Mouse (Mus musculus): Measurements from ENCODE around the gene Agbl1. TPM values are rescaled to one million over a fixed set of nuclear protein-coding genes. Genes with fewer than 3 reads are reported as not detected.

The Agbl1 gene
- total and polyA plus RNA-seq, 3 experiments, result 0.08 to 0.21 (median 0.11) TPM

- H3K4me1 ChIP-seq (ENCODE audit: control insufficient read depth, insufficient read depth, low read length), result no peaks in the 10 kb centered on the region
- H3K4me3 ChIP-seq, result no peak overlapping the region
- intact Hi-C loops (cut with DNase I), result loop anchor here (1.0 to 2.0 kb wide), 2 partner anchors 548 to 1033 kb away; no protein-coding TSS in a partner anchor
- no peaks in the 10 kb centered on the region for H3K79me2 ChIP-seq (replicated peaks; ENCODE audit: control insufficient read depth, insufficient read depth, low read length)
- TF ChIP-seq CTCF (IDR thresholded peaks at IDR 0.05) (peak; percentile 83), POLR2A (IDR thresholded peaks at IDR 0.05; ENCODE audit: insufficient read depth, low read depth, low read length) (no peak)
- no peaks in the 10 kb centered on the region for H3K36me3 ChIP-seq (ENCODE audit: control insufficient read depth, insufficient read depth, low read length)
- H3K27ac ChIP-seq, result no peak overlapping the region
- peak; percentile 3 to 18 for DNase-seq
- no peak overlapping the region for H3K9ac ChIP-seq (ENCODE audit: low read depth, low read length)
- no peaks in the 10 kb centered on the region for H3K27me3 ChIP-seq (ENCODE audit: control insufficient read depth, insufficient read depth, low read length)
Observed at GRCm38 (mm10) chr7:76941531-76941930, 711.8 kb downstream of the Agbl1 start.

DNA sequence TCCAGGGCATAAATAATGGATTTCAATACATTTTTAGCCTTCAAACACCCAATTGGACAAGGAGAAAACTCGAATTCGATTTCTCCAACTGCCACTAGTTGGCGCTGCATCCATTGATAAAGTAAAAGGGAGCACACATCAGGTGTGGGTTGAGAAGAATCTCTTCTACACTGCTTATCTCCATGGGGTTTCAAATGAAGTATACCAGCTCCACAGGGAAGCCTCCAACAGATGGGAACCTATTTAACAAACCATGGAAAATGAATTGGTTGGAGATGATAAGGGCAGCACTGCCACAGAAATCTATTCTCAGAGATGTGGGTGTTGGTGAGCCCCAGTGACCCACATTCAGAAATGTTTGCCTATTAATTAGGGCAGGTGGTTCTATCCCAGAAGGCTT, 741.6 kb downstream of the Agbl1 start:
- Histone ChIP-seq H3K27me3 (ENCODE audit: control insufficient read depth, insufficient read depth, low read length) (no peaks in the 10 kb centered on the region), H3K79me2 (replicated peaks; ENCODE audit: control insufficient read depth, insufficient read depth, low read length) (no peaks in the 10 kb centered on the region), H3K4me1 (ENCODE audit: control insufficient read depth, insufficient read depth, low read length) (no peaks in the 10 kb centered on the region), H3K27ac (no peak overlapping the region), H3K4me3 (no peak overlapping the region), H3K9ac (ENCODE audit: low read depth, low read length) (no peak overlapping the region), H3K36me3 (ENCODE audit: control insufficient read depth, insufficient read depth, low read length) (no peaks in the 10 kb centered on the region)
- TF ChIP-seq EP300 (IDR thresholded peaks at IDR 0.05; ENCODE audit: insufficient read depth, low read depth, low read length) (no peak), CTCF (IDR thresholded peaks at IDR 0.05) (peak; percentile 75), POLR2A (IDR thresholded peaks at IDR 0.05; ENCODE audit: insufficient read depth, low read depth, low read length) (no peak)
- DNase-seq, result no peak
- WGBS, result 10% methylated on average over 3 of the region's 3 CpGs
- intact Hi-C loops (cut with DNase I), result loop anchor here (10.0 kb wide), 1 partner anchor 473 kb away; no protein-coding TSS in a partner anchor

- Histone ChIP-seq H3K27me3 (ENCODE audit: control insufficient read depth, insufficient read depth, low read length) (no peaks in the 10 kb centered on the region), H3K9ac (ENCODE audit: low read depth, low read length) (no peak overlapping the region), H3K36me3 (ENCODE audit: control insufficient read depth, insufficient read depth, low read length) (no peaks in the 10 kb centered on the region), H3K79me2 (replicated peaks; ENCODE audit: control insufficient read depth, insufficient read depth, low read length) (no peaks in the 10 kb centered on the region), H3K27ac (no peak overlapping the region), H3K4me1 (ENCODE audit: control insufficient read depth, insufficient read depth, low read length) (no peaks in the 10 kb centered on the region; the same call in 1 of the 2 replicates), H3K4me3 (no peak overlapping the region)
- TF ChIP-seq POLR2A (IDR thresholded peaks at IDR 0.05; ENCODE audit: insufficient read depth, low read depth, low read length), result no peak
- TF ChIP-seq CTCF (IDR thresholded peaks at IDR 0.05), result no peak
- no peak for TF ChIP-seq EP300 (IDR thresholded peaks at IDR 0.05; ENCODE audit: insufficient read depth, low read depth, low read length)
- intact Hi-C loops (cut with DNase I), result no loop called here
- WGBS, result 81% methylated on average over 3 of the region's 3 CpGs
- DNase-seq, result no peak
Observed at GRCm38 (mm10) chr7:77009571-77009970, 779.9 kb downstream of the Agbl1 start.

DNA sequence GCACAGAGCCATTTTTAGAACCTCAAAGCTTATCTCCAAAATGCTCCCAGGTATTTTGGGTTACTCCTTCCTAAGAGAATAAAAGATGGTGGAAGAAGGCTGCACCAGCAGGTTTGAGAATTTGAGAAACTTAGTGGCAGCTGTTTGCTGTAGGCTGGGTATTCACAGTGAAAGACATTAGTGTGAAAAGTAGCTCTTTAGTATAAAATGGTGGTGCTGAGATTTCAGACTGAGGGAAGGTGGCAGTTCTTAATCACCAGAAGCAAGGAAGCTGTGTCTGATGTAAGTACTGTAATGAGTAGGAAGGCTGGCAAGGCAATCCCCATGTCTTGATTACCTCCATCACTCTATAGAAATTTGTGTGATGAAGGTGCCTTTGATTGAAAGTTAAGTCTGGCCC, 799.3 kb downstream of the Agbl1 start:
- no peaks in the 10 kb centered on the region for H3K36me3 ChIP-seq (ENCODE audit: control insufficient read depth, insufficient read depth, low read length)
- intact Hi-C loops (cut with DNase I), result no loop called here
- no peak overlapping the region for H3K27ac ChIP-seq
- no peaks in the 10 kb centered on the region for H3K4me1 ChIP-seq (ENCODE audit: control insufficient read depth, insufficient read depth, low read length)
- H3K9ac ChIP-seq (ENCODE audit: low read depth, low read length), result no peak overlapping the region
- DNase-seq, result no peak
- H3K79me2 ChIP-seq (replicated peaks; ENCODE audit: control insufficient read depth, insufficient read depth, low read length), result no peaks in the 10 kb centered on the region
- H3K27me3 ChIP-seq (ENCODE audit: control insufficient read depth, insufficient read depth, low read length), result no peaks in the 10 kb centered on the region
- H3K4me3 ChIP-seq, result no peak overlapping the region
- TF ChIP-seq EP300 (IDR thresholded peaks at IDR 0.05; ENCODE audit: insufficient read depth, low read depth, low read length) (no peak), CTCF (IDR thresholded peaks at IDR 0.05) (no peak), POLR2A (IDR thresholded peaks at IDR 0.05; ENCODE audit: insufficient read depth, low read depth, low read length) (no peak)

DNA sequence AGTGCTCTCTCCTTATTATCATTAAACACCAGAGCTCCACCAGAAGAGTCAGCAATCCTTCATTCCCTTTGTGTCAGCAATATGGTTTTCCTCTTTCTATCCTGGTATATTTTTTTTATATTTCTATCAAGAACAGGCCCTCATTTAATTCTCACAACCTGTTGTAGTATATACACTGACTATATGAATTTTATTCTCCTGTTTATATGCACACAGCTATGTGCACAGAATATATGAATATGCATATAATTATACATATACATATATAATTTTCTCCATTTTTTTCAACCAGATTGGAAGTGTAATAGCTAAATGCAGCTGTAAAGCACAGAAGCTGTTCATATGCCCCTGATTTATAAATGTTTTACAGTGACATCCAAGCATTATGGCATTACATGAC, 846.3 kb downstream of the Agbl1 start:
- intact Hi-C loops (cut with DNase I), result no loop called here
- H3K36me3 ChIP-seq (ENCODE audit: control insufficient read depth, insufficient read depth, low read length), result no peaks in the 10 kb centered on the region
- DNase-seq, result no peak
- no peak overlapping the region for H3K4me3 ChIP-seq
- no peaks in the 10 kb centered on the region for H3K79me2 ChIP-seq (replicated peaks; ENCODE audit: control insufficient read depth, insufficient read depth, low read length)
- no peak for TF ChIP-seq POLR2A (IDR thresholded peaks at IDR 0.05; ENCODE audit: insufficient read depth, low read depth, low read length)
- TF ChIP-seq EP300 (IDR thresholded peaks at IDR 0.05; ENCODE audit: insufficient read depth, low read depth, low read length), result no peak
- TF ChIP-seq CTCF (IDR thresholded peaks at IDR 0.05), result no peak
- H3K4me1 ChIP-seq (ENCODE audit: control insufficient read depth, insufficient read depth, low read length), result no peaks in the 10 kb centered on the region
- no peak overlapping the region for H3K9ac ChIP-seq (ENCODE audit: low read depth, low read length)
- H3K27me3 ChIP-seq (ENCODE audit: control insufficient read depth, insufficient read depth, low read length), result no peaks in the 10 kb centered on the region; the same call in 1 of the 2 replicates
- no peak overlapping the region for H3K27ac ChIP-seq

- no peaks in the 10 kb centered on the region for H3K36me3 ChIP-seq (ENCODE audit: control insufficient read depth, insufficient read depth, low read length)
- intact Hi-C loops (cut with DNase I), result no loop called here
- 75% methylated on average over 1 of the region's 1 CpGs for WGBS
Observed at GRCm38 (mm10) chr7:77087266-77087665, 857.6 kb downstream of the Agbl1 start.

More at GRCm38 (mm10) chr7:77087266-77087665, 857.6 kb downstream of the Agbl1 start:
- Histone ChIP-seq H3K79me2 (replicated peaks; ENCODE audit: control insufficient read depth, insufficient read depth, low read length) (no peaks in the 10 kb centered on the region), H3K27me3 (ENCODE audit: control insufficient read depth, insufficient read depth, low read length) (no peaks in the 10 kb centered on the region), H3K4me1 (ENCODE audit: control insufficient read depth, insufficient read depth, low read length) (no peaks in the 10 kb centered on the region), H3K4me3 (no peak overlapping the region), H3K27ac (no peak overlapping the region), H3K9ac (ENCODE audit: low read depth, low read length) (no peak overlapping the region)
- DNase-seq, result no peak
- TF ChIP-seq POLR2A (IDR thresholded peaks at IDR 0.05; ENCODE audit: insufficient read depth, low read depth, low read length) (no peak), CTCF (IDR thresholded peaks at IDR 0.05) (no peak), EP300 (IDR thresholded peaks at IDR 0.05; ENCODE audit: insufficient read depth, low read depth, low read length) (no peak)
